Mouse (Mus musculus) kidney, embryonic 14.5 days (tissue): Measurements from ENCODE around the gene Fndc5. TPM values are rescaled to one million over a fixed set of nuclear protein-coding genes. Genes with fewer than 3 reads are reported as not detected.
A peak's percentile ranks its signal among the peaks of the same experiment; 100 is the strongest.

ENCODE experiments used
- ATAC-seq: fragments of 200-750 bp; cut with Nextera tagmentation; 2 replicates; pipeline ENCODE4 v1.8.0; 2017; ENCODE audit warnings: moderate number of reproducible peaks, mild to moderate bottlenecking, moderate TSS enrichment, moderate library complexity; ENCODE audit not compliant: low FRiP score, low TSS enrichment
- H3K27ac ChIP-seq: fragments of 300-500 bp; sonication (generic); 2 replicates; pipeline ENCODE4 v1.5.1; 2014; ENCODE audit warnings: low read depth, mild to moderate bottlenecking, low read length, moderate library complexity, mixed read lengths
- H3K27me3 ChIP-seq: fragments of 300-500 bp; sonication (generic); 2 replicates; pipeline ENCODE4 v1.6.1; 2014; ENCODE audit warnings: mild to moderate bottlenecking, low read length; ENCODE audit not compliant: control insufficient read depth, insufficient read depth
- H3K36me3 ChIP-seq: fragments of 300-500 bp; sonication (generic); 2 replicates; pipeline ENCODE4 v1.6.1; 2014; ENCODE audit warnings: low read length, mixed read lengths; ENCODE audit not compliant: control insufficient read depth, insufficient read depth
- H3K4me1 ChIP-seq: fragments of 300-500 bp; sonication (generic); 2 replicates; pipeline ENCODE4 v1.6.1; 2014; ENCODE audit warnings: low read length, mixed read lengths; ENCODE audit not compliant: control insufficient read depth, insufficient read depth
- H3K4me2 ChIP-seq: fragments of 300-500 bp; sonication (generic); replicated peaks from 2 replicates; pipeline ENCODE4 v1.6.1; 2014; ENCODE audit warnings: low read depth, mild to moderate bottlenecking, low read length
- H3K4me3 ChIP-seq: fragments of 300-500 bp; sonication (generic); 2 replicates; pipeline ENCODE4 v1.5.1; 2014; ENCODE audit warnings: mild to moderate bottlenecking, low read length
- H3K9ac ChIP-seq: fragments of 300-500 bp; sonication (generic); 2 replicates; pipeline ENCODE4 v1.6.1; 2014; ENCODE audit warnings: low read depth, mild to moderate bottlenecking, low read length, moderate library complexity
- H3K9me3 ChIP-seq: fragments of 300-500 bp; sonication (generic); 2 replicates; pipeline ENCODE4 v1.6.1; 2016; ENCODE audit warnings: low read length; ENCODE audit not compliant: control insufficient read depth
- WGBS: fragments of 180-500 bp; shearing (Covaris S2); extraction: QIAGEN DNeasy Blood & Tissue Kit; methylation state at CpG from one replicate; pipeline ENCODE4 v1.1.7; 2014; 5-methylcytosine and 5-hydroxymethylcytosine counted together
- polyA plus RNA-seq: library from polyadenylated mRNA; unstranded; fragments of >200 nt; fragmentation: Nextera tagmentation; extraction: Ambion mirVana; gene quantifications from 2 replicates; pipeline ENCODE4 v1.2.1, GENCODE M21; 2014

Fndc5 gene
- polyA plus RNA-seq, 1 experiment from 2014 or later, result 4.3 TPM

GRCm38 (mm10) chr4:129141560-129142438, 5.0 kb downstream of the Fndc5 start:
- no peak for ATAC-seq
- no peak overlapping the region for H3K4me3 ChIP-seq
- H3K36me3 ChIP-seq, result no peaks in the 10 kb centered on the region
- no peaks in the 10 kb centered on the region for H3K27me3 ChIP-seq
- peaks cover 7% of the 10 kb centered on the region; the same call in 1 of the 2 replicates for H3K4me1 ChIP-seq
- 78% methylated on average over 17 of the region's 17 CpGs for WGBS
- no peak overlapping the region for H3K27ac ChIP-seq
- H3K9me3 ChIP-seq, result no peaks in the 10 kb centered on the region
- no peak overlapping the region for H3K4me2 ChIP-seq
- H3K9ac ChIP-seq, result no peak overlapping the region

- Histone ChIP-seq H3K4me2 (no peak overlapping the region), H3K9ac (no peak overlapping the region), H3K4me1 (peaks cover 7% of the 10 kb centered on the region; the same call in 1 of the 2 replicates), H3K36me3 (no peaks in the 10 kb centered on the region), H3K27ac (no peak overlapping the region), H3K4me3 (no peak overlapping the region), H3K9me3 (no peaks in the 10 kb centered on the region), H3K27me3 (no peaks in the 10 kb centered on the region)
- no peak for ATAC-seq
- WGBS, result 86% methylated on average over 11 of the region's 11 CpGs
Measured at GRCm38 (mm10) chr4:129142439-129143045, 5.7 kb downstream of the Fndc5 start.

- 84% methylated on average over 5 of the region's 5 CpGs for WGBS
- H3K4me1 ChIP-seq, result peaks cover 7% of the 10 kb centered on the region; the same call in 1 of the 2 replicates
- H3K4me2 ChIP-seq, result no peak overlapping the region
- peaks cover 2% of the 10 kb centered on the region; the same call in 1 of the 2 replicates for H3K36me3 ChIP-seq
- H3K9ac ChIP-seq, result no peak overlapping the region
- H3K4me3 ChIP-seq, result no peak overlapping the region
- no peak for ATAC-seq
- no peaks in the 10 kb centered on the region for H3K27me3 ChIP-seq
- H3K9me3 ChIP-seq, result no peaks in the 10 kb centered on the region
- H3K27ac ChIP-seq, result no peak overlapping the region
Measured at GRCm38 (mm10) chr4:129143509-129143908, 6.7 kb downstream of the Fndc5 start.

GRCm38 (mm10) chr4:129144401-129145367, 7.9 kb downstream of the Fndc5 start:
- no peak overlapping the region for H3K9ac ChIP-seq
- ATAC-seq, result no peak
- no peak overlapping the region for H3K4me3 ChIP-seq
- H3K4me2 ChIP-seq, result no peak overlapping the region
- no peak overlapping the region for H3K27ac ChIP-seq
- WGBS, result 54% methylated on average over 16 of the region's 16 CpGs
- H3K27me3 ChIP-seq, result no peaks in the 10 kb centered on the region
- H3K36me3 ChIP-seq, result peaks cover 12% of the 10 kb centered on the region
- H3K4me1 ChIP-seq, result peaks cover 4% of the 10 kb centered on the region; the same call in 1 of the 2 replicates
- H3K9me3 ChIP-seq, result no peaks in the 10 kb centered on the region

- ATAC-seq, result no peak
- Histone ChIP-seq H3K27ac (no peak overlapping the region), H3K27me3 (no peaks in the 10 kb centered on the region), H3K36me3 (peaks cover 19% of the 10 kb centered on the region), H3K4me2 (no peak overlapping the region), H3K9ac (no peak overlapping the region), H3K4me3 (no peak overlapping the region), H3K9me3 (no peaks in the 10 kb centered on the region), H3K4me1 (no peaks in the 10 kb centered on the region)
- WGBS, result 72% methylated on average over 4 of the region's 4 CpGs
Measured at GRCm38 (mm10) chr4:129145411-129145810, 8.6 kb downstream of the Fndc5 start.

- Histone ChIP-seq H3K27ac (no peak overlapping the region), H3K4me2 (no peak overlapping the region), H3K27me3 (no peaks in the 10 kb centered on the region), H3K4me3 (no peak overlapping the region), H3K4me1 (no peaks in the 10 kb centered on the region), H3K9me3 (no peaks in the 10 kb centered on the region), H3K9ac (no peak overlapping the region), H3K36me3 (peaks cover 24% of the 10 kb centered on the region)
- no peak for ATAC-seq
- 82% methylated on average over 4 of the region's 4 CpGs for WGBS
Measured at GRCm38 (mm10) chr4:129145943-129146342, 9.1 kb downstream of the Fndc5 start.

- no peaks in the 10 kb centered on the region for H3K9me3 ChIP-seq
- no peak overlapping the region for H3K4me2 ChIP-seq
- no peak overlapping the region for H3K9ac ChIP-seq
- no peaks in the 10 kb centered on the region for H3K4me1 ChIP-seq
- peaks cover 29% of the 10 kb centered on the region for H3K36me3 ChIP-seq
- 59% methylated on average over 2 of the region's 2 CpGs for WGBS
- H3K27me3 ChIP-seq, result no peaks in the 10 kb centered on the region
- ATAC-seq, result no peak
- no peak overlapping the region for H3K4me3 ChIP-seq
- H3K27ac ChIP-seq, result no peak overlapping the region
Measured at GRCm38 (mm10) chr4:129146392-129146791, 9.6 kb downstream of the Fndc5 start.

- peaks cover 41% of the 10 kb centered on the region for H3K36me3 ChIP-seq
- no peak overlapping the region for H3K4me2 ChIP-seq
- WGBS, result 65% methylated on average over 13 of the region's 13 CpGs
- H3K9ac ChIP-seq, result no peak overlapping the region
- peak overlapping the region; percentile 43; the same call in 1 of the 2 replicates for H3K27ac ChIP-seq
- no peaks in the 10 kb centered on the region for H3K9me3 ChIP-seq
- H3K4me1 ChIP-seq, result no peaks in the 10 kb centered on the region
- ATAC-seq, result no peak
- H3K4me3 ChIP-seq, result no peak overlapping the region
- H3K27me3 ChIP-seq, result no peaks in the 10 kb centered on the region
Measured at GRCm38 (mm10) chr4:129147552-129148103, 10.8 kb downstream of the Fndc5 start.
